Mouse (Mus musculus) C2C12 (cell line): Measurements from ENCODE around the gene Arhgef3.

ENCODE experiments used
- CTCF ChIP-seq: IDR thresholded peaks from one replicate; pipeline ENCODE4 v1.5.1; 2011; ENCODE audit not compliant: control insufficient read depth, insufficient read depth, insufficient read length
- FOSL1 ChIP-seq: IDR thresholded peaks from one replicate; pipeline ENCODE4 v1.8.0; 2011; ENCODE audit warnings: mild to moderate bottlenecking, low read length; ENCODE audit not compliant: poor library complexity, insufficient read depth, severe bottlenecking
- MAX ChIP-seq: IDR thresholded peaks from one replicate; pipeline ENCODE4 v1.6.1; 2011; ENCODE audit warnings: mild to moderate bottlenecking, control low read depth
- MYOD1 ChIP-seq: IDR thresholded peaks from one replicate; pipeline ENCODE4 v1.6.1; 2011; ENCODE audit warnings: low read depth; ENCODE audit not compliant: control insufficient read depth, insufficient read length
- MYOG ChIP-seq: IDR thresholded peaks from one replicate; pipeline ENCODE4 v1.6.1; 2011; ENCODE audit not compliant: control insufficient read depth, insufficient read length; ENCODE audit errors: extremely low read depth
- USF1 ChIP-seq: IDR thresholded peaks from one replicate; pipeline ENCODE4 v1.6.1; 2011; ENCODE audit warnings: low read depth, mild to moderate bottlenecking, control low read depth, moderate library complexity

DNA sequence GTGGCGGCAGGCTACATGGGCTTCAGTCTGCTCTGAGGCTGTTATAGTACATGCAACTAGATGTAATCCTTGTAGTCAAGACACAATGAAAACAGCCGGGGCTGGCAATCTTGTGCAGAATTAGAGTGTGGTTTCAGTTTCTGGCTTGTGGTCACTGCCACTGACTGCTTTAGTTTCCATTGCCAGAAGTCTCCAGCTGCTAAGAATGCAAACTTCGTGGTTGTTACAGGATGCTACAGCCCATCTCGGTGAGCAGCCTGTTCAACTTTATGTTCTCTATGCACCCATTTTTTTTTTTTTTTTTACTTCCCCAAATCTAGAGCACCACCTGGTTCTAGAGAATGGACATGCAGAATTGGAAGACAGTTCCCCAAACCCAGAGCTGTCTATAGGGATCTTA, 290.8 kb downstream of the Arhgef3 start:
- TF ChIP-seq CTCF, result no peak
- no peak for TF ChIP-seq FOSL1
- TF ChIP-seq MYOD1, result peak; percentile 27
- TF ChIP-seq MYOG, result no peak
- TF ChIP-seq USF1, result no peak
- no peak for TF ChIP-seq MAX
